Mouse (Mus musculus): ENCODE data around the gene Pskh1. TPM values are rescaled to one million over a fixed set of nuclear protein-coding genes. Genes with fewer than 3 reads are reported as not detected.

Gene Pskh1
- total and polyA plus RNA-seq, 3 experiments = 12.9 to 26.2 TPM; not detected in 1

- peak within 1 kb of the TSS; percentile 85 for H3K27ac ChIP-seq (ENCODE audit: control insufficient read depth, low read depth, low read length)
- peaks cover 4 to 14% of the 10 kb centered on the region in 2 experiments; a peak in 3 of 4 replicates for H3K4me1 ChIP-seq (ENCODE audit: control insufficient read depth in 1 of 2, insufficient read depth in 2 of 2, low read length in 2 of 2)
- no peaks in the 10 kb centered on the region for H3K27me3 ChIP-seq (ENCODE audit: control insufficient read depth in 1 of 2, insufficient read depth in 2 of 2, low read length in 2 of 2)
- peak within 1 kb of the TSS; percentile 91 for H3K9ac ChIP-seq (ENCODE audit: control insufficient read depth, low read depth, low read length, poor library complexity, severe bottlenecking)
- peak; percentile 79 for DNase-seq (ENCODE audit: low read depth, low spot score)
- peaks cover 0 to 13% of the 10 kb centered on the region in 2 experiments; a peak in 2 of 4 replicates for H3K36me3 ChIP-seq (ENCODE audit: control insufficient read depth in 1 of 2, insufficient read depth in 2 of 2, low read length in 2 of 2)
- H3K4me3 ChIP-seq (ENCODE audit: control insufficient read depth in 1 of 2, insufficient read depth in 1 of 2, low read depth in 2 of 2, low read length in 2 of 2) = peak within 1 kb of the TSS; percentile 67 to 85
- no peaks in the 10 kb centered on the region for H3K9me3 ChIP-seq (replicated peaks; ENCODE audit: insufficient read depth, low read length)
- peaks cover 10% of the 10 kb centered on the region for H3K79me2 ChIP-seq (ENCODE audit: control insufficient read depth, insufficient read depth, low read length, poor library complexity)
- TF ChIP-seq ZC3H11A (IDR thresholded peaks at IDR 0.05; ENCODE audit: low read depth, low read length) = no peak
- peak; percentile 95 for TF ChIP-seq SIN3A (IDR thresholded peaks at IDR 0.05; ENCODE audit: low read length)
- peak; percentile 100 for TF ChIP-seq MXI1 (IDR thresholded peaks at IDR 0.05; ENCODE audit: low read depth, low read length)
- TF ChIP-seq ZMIZ1 (IDR thresholded peaks at IDR 0.05; ENCODE audit: low read depth, low read length) = no peak; the same call in 1 of the 2 replicates
- no peak for TF ChIP-seq POLR2AphosphoS2 (IDR thresholded peaks at IDR 0.05; ENCODE audit: low read length)
- no peak for TF ChIP-seq JUND (IDR thresholded peaks at IDR 0.05; ENCODE audit: low read depth, low read length)
- no peak for TF ChIP-seq EP300 (IDR thresholded peaks at IDR 0.05; ENCODE audit: low read depth in 1 of 2, low read length in 2 of 2)
- no peak for TF ChIP-seq CHD1 (IDR thresholded peaks at IDR 0.05; ENCODE audit: low read depth, low read length)
- peak; percentile 2; the same call in 1 of the 2 replicates for TF ChIP-seq HCFC1 (IDR thresholded peaks at IDR 0.05; ENCODE audit: low read depth, low read length)
- TF ChIP-seq MYC (IDR thresholded peaks at IDR 0.05; ENCODE audit: low read depth, low read length) = peak; percentile 99
- TF ChIP-seq ETS1 (IDR thresholded peaks at IDR 0.05; ENCODE audit: low read depth, low read length) = peak; percentile 72; the same call in 1 of the 2 replicates
- no peak for TF ChIP-seq NRF1 (IDR thresholded peaks at IDR 0.05; ENCODE audit: insufficient read depth, low read depth, low read length, poor library complexity, severe bottlenecking)
- TF ChIP-seq RAD21 (IDR thresholded peaks at IDR 0.05; ENCODE audit: low read depth, low read length) = no peak
- no peak for TF ChIP-seq TBP (IDR thresholded peaks at IDR 0.05; ENCODE audit: low read depth, low read length)
- TF ChIP-seq MEF2A (IDR thresholded peaks at IDR 0.05; ENCODE audit: extremely low read depth, insufficient replicate concordance, low read depth, low read length, poor library complexity, severe bottlenecking) = no peak
- TF ChIP-seq MAX (IDR thresholded peaks at IDR 0.05; ENCODE audit: low read length) = peak; percentile 94
- TF ChIP-seq ZKSCAN1 (IDR thresholded peaks at IDR 0.05; ENCODE audit: low read depth, low read length) = no peak
- TF ChIP-seq E2F4 (IDR thresholded peaks at IDR 0.05; ENCODE audit: borderline replicate concordance, low read depth, low read length) = no peak
- no peak for TF ChIP-seq ELF1 (IDR thresholded peaks at IDR 0.05; ENCODE audit: low read depth, low read length)
- TF ChIP-seq TAL1 (IDR thresholded peaks at IDR 0.05; ENCODE audit: low read length) = no peak
- TF ChIP-seq MAFK (IDR thresholded peaks at IDR 0.05; ENCODE audit: borderline replicate concordance, low read depth, low read length) = no peak
- 0 out of 4 replicates have a peak, but pooled peaks of 1 of the 2 experiments have one; percentile 11 for TF ChIP-seq USF2 (IDR thresholded peaks at IDR 0.05; ENCODE audit: borderline replicate concordance in 1 of 2, insufficient read depth in 1 of 2, low read depth in 1 of 2, low read length in 2 of 2)
- TF ChIP-seq MYB (IDR thresholded peaks at IDR 0.05; ENCODE audit: low read depth, low read length) = no peak
- no peak for TF ChIP-seq POLR2A (IDR thresholded peaks at IDR 0.05; ENCODE audit: control insufficient read depth in 1 of 2, insufficient read depth in 1 of 2, low read depth in 1 of 2, low read length in 2 of 2, poor library complexity in 1 of 2)
- no peak for TF ChIP-seq RCOR1 (IDR thresholded peaks at IDR 0.05; ENCODE audit: low read depth, low read length)
- TF ChIP-seq POLR2AphosphoS5 (IDR thresholded peaks at IDR 0.05; ENCODE audit: borderline replicate concordance, low read depth, low read length) = no peak
- TF ChIP-seq CHD2 (IDR thresholded peaks at IDR 0.05; ENCODE audit: low read length) = no peak
- TF ChIP-seq MAZ (IDR thresholded peaks at IDR 0.05; ENCODE audit: low read depth, low read length) = no peak
- no peak for TF ChIP-seq KAT2A (conservative IDR thresholded peaks at IDR 0.05; ENCODE audit: low read depth, low read length)
- TF ChIP-seq NELFE (IDR thresholded peaks at IDR 0.05; ENCODE audit: low read depth, low read length) = no peak; the same call in 1 of the 2 replicates
- TF ChIP-seq SMC3 (IDR thresholded peaks at IDR 0.05; ENCODE audit: low read depth, low read length) = peak; percentile 1; the same call in 1 of the 2 replicates
- no peak for TF ChIP-seq TCF12 (IDR thresholded peaks at IDR 0.05; ENCODE audit: low read depth, low read length)
- TF ChIP-seq ZNF384 (IDR thresholded peaks at IDR 0.05; ENCODE audit: low read depth, low read length) = no peak
- TF ChIP-seq CTCF (IDR thresholded peaks at IDR 0.05 in 2 of 3, conservative IDR thresholded peaks at IDR 0.05 in 1 of 3; ENCODE audit: control insufficient read depth in 1 of 3, insufficient read depth in 1 of 3, low read depth in 2 of 3, low read length in 3 of 3, poor library complexity in 1 of 3, severe bottlenecking in 1 of 3) = peak in 1 of 3 experiments; percentile 8; a peak in 1 of 6 replicates
- peak; percentile 74 for TF ChIP-seq USF1 (IDR thresholded peaks at IDR 0.05; ENCODE audit: low read depth, low read length)
- TF ChIP-seq GATA1 (IDR thresholded peaks at IDR 0.05; ENCODE audit: low read depth, low read length) = no peak
- TF ChIP-seq GABPA (IDR thresholded peaks at IDR 0.05; ENCODE audit: low read depth, low read length) = no peak
- no peak for TF ChIP-seq BHLHE40 (IDR thresholded peaks at IDR 0.05; ENCODE audit: borderline replicate concordance, low read depth, low read length)
Measured at GRCm38 (mm10) chr8:105938306-105938669, 38.0 kb downstream of the Pskh1 start, which contains the start of gene Psmb10. Gene Psmb10, minus strand, starts transcription at chr8:105938444.

Measured in MEL (cell line).